Mouse (Mus musculus) bone marrow, adult 2 months (tissue): Measurements from ENCODE around the gene Tnfrsf1a.

Source experiments
- CTCF ChIP-seq: fragments of 200-500 bp; IDR thresholded peaks from 2 replicates; pipeline ENCODE4 v1.5.1; 2011; ENCODE audit warnings: low read length, control low read depth; ENCODE audit not compliant: control insufficient read depth, insufficient read depth
- POLR2A ChIP-seq: fragments of 200-500 bp; IDR thresholded peaks from 2 replicates; pipeline ENCODE4 v1.6.1; 2011; ENCODE audit warnings: low read depth, mild to moderate bottlenecking, control low read depth, low read length, borderline replicate concordance; ENCODE audit not compliant: control insufficient read depth

- TF ChIP-seq POLR2A (no peak), CTCF (no peak)
Measured at GRCm38 (mm10) chr6:125344084-125344483, 5.1 kb upstream of the Tnfrsf1a start.
